Mouse (Mus musculus): ENCODE data around the gene Hist1h4a. TPM values are rescaled to one million over a fixed set of nuclear protein-coding genes. Genes with fewer than 3 reads are reported as not detected.

The Hist1h4a gene
- total RNA-seq (2023): 189 to 269 TPM (median 202 TPM) in 4 replicates

DNA sequence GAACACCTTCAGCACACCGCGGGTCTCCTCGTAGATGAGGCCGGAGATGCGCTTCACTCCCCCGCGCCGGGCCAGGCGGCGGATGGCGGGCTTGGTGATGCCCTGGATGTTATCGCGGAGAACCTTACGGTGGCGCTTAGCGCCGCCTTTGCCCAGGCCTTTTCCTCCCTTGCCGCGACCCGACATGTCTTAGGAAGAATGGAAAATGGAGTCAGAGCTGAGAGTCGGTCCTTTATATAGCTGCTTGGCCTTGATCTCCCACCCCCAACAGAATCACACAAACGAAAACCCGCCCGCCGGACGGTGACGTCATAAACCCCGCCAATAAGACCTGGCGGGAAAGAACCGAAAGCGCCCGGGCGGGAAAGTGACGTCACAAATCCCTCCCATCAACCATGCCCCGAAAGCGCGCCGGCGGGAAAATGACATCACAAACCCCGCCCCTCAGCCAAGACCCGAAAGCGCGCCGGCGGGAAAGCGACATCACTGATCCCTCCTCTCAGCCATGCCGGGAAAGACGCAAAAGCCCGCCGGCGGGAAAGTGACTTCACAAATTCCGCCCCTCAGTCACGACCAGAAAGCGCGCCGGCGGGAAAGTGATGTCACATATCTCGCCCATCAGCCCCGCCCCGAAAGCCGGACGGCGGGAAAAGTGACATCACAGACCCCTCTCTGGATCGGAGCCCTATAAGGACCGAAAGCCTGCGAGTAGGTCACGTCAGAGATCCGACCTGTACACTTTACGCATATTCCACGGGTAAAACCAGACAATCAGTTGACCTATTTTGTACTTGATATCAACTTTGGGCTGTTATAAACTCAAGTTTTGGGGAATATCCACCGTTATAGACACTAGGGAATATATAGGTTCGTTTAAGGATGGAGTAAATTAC, at the start of gene Hist1h4a:
Gene Hist1h4a, minus strand, starts transcription at position 259 of the 893 bp plus-strand sequence.

DNA sequence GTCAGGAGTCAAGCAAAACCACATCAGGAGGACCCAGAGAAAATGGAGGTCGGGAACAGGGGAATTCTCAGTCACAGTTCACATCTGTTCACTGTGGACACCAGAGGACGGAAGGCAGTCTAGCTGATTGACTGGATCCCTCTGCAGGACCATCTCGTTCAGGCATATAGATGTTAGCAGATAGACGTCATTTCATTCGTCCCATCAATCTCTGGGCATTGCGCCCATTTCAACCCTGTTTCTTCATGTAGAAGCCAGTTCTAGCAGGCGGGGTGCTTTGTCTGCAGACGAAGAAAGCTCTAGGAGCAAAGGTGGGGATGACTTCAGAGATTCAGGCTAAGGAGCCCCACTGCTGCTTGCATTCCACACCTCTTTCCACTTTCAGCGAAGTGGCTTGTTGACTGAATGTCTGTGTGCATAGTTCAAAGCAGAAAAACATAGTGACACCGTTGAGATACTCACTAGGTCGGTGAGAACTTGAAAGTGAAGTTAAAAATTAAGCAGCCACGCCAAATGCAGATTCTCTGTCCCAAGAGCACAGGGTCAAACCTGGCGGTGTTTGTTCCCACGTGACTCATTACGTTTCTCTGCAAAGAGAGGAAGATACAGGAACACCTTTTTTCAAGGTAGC, 45.5 kb upstream of the Hist1h4a start, which contains the start of gene Slc17a2:
Gene Slc17a2, plus strand, starts transcription at position 572 of the 631 bp plus-strand sequence.

DNA sequence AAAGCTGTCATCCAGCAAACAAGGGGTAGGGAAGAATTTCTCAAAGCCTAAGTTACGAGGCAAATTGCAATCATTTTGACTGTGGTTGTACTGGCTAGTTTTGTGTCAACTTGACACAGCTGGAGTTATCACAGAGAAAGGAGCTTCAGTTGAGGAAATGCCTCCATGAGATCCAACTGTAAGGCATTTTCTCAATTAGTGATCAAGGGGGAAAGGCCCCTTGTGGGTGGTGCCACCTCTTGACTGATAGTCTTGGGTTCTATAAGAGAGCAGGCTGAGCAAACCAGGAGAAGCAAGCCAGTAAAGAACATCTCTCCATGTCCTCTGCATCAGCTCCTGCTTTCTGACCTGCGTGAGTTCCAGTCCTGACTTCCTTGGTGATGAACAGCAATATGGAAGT, 8.6 kb upstream of the Hist1h4a start, which contains the start of gene Trim38:
Gene Trim38, plus strand, starts transcription at position 301 of the 400 bp plus-strand sequence.

DNA sequence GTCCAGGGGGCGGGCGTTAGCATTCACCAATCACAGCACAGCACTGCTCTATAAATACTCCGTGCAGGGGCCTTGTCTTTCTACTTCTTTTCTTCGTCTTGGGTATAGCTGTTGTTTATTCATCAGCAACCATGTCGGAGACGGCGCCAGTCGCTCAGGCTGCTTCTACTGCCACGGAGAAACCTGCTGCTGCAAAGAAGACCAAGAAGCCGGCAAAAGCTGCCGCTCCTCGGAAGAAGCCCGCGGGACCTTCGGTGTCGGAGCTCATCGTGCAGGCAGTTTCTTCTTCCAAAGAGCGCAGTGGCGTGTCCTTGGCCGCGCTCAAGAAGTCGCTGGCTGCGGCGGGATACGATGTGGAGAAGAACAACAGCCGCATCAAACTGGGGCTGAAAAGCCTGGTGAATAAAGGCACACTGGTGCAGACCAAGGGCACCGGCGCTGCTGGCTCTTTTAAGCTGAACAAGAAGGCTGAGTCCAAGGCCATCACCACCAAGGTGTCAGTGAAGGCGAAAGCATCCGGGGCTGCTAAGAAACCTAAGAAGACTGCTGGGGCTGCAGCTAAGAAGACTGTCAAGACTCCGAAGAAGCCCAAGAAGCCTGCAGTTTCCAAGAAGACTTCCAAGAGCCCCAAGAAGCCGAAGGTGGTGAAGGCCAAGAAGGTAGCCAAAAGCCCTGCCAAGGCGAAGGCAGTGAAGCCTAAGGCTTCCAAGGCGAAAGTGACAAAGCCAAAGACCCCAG, 2.7 kb upstream of the Hist1h4a start, which contains the start of gene Hist1h1a:
Gene Hist1h1a, plus strand, starts transcription at position 81 of the 738 bp plus-strand sequence.

GRCm38 (mm10) chr13:23761871-23762821, 1.1 kb upstream of the Hist1h4a start, which contains the start of gene Hist1h3a:
Hist1h3a (minus strand) TSS chr13:23762386.

GRCm38 (mm10) chr13:23756790-23757189, 4.2 kb downstream of the Hist1h4a start, which contains the start of gene Hist1h4b:
Hist1h4b (plus strand) TSS chr13:23757013.

GRCm38 (mm10) chr13:23752067-23752741, 8.8 kb downstream of the Hist1h4a start, which contains the start of gene Hist1h3b:
Hist1h3b (plus strand) TSS chr13:23752267.

DNA sequence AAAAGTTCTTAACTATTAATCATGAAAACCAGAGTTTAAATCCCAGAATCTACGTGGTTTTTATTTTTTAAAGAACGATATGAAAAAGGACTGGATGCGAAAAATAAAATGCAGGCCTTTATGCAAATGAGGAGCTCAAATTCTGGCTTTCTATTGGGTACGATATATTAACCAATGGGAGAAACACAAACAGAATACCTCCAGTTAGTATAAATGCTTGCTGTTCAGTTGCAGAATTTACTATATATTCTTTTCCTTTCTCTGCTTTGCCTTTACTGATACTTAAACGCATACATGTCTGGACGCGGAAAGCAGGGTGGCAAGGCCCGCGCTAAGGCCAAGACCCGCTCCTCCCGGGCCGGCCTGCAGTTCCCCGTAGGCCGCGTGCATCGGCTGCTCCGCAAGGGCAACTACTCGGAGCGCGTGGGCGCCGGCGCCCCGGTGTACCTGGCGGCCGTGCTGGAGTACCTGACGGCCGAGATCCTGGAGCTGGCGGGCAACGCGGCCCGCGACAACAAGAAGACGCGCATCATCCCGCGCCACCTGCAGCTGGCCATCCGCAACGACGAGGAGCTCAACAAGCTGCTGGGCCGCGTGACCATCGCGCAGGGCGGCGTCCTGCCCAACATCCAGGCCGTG, 10.1 kb downstream of the Hist1h4a start, which contains the start of gene Hist1h2ab:
Gene Hist1h2ab, plus strand, starts transcription at position 288 of the 639 bp plus-strand sequence.

DNA sequence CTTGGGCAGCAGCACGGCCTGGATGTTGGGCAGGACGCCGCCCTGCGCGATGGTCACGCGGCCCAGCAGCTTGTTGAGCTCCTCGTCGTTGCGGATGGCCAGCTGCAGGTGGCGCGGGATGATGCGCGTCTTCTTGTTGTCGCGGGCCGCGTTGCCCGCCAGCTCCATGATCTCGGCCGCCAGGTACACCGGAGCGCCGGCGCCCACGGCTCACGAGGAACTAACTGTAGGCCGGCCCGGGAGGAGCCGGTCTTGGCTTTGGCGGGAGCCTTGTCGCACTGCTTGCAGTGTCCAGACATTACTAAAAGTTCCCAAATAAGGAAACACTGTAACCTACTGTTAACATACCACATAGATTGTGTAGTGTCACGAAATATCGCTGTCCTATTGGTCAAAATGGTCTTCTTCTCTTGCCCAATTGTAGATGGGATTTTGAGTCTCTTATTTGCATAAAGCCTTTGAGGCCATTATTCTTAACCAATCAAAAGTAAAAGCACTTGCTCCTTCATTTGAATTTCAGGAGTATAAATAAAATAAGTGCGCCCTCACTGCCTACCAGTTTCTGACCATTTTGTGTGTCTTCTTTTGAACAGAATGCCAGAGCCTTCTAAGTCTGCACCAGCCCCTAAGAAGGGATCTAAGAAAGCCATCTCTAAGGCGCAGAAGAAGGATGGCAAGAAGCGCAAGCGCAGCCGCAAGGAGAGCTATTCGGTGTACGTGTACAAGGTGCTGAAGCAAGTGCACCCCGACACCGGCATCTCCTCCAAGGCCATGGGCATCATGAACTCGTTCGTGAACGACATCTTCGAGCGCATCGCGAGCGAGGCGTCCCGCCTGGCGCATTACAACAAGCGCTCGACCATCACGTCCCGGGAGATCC, 14.6 kb downstream of the Hist1h4a start, which contains the start of gene Hist1h2bb:
Gene Hist1h2bb, plus strand, starts transcription at position 534 of the 880 bp plus-strand sequence.

GRCm38 (mm10) chr13:23745381-23746161, 15.5 kb downstream of the Hist1h4a start, which contains the start of gene Hist1h3c:
Hist1h3c (minus strand) TSS chr13:23745602.

GRCm38 (mm10) chr13:23738677-23739068, 22.4 kb downstream of the Hist1h4a start, which contains the start of gene Hist1h1c:
Hist1h1c (plus strand) TSS chr13:23738808.

Other genes with a start within 250 kb of the Hist1h4a start
- gene Hist1h4h, start 230.2 kb downstream of the Hist1h4a start, total RNA-seq (2023): 312 to 413 TPM (median 355 TPM) in 4 replicates
- 8.2 to 18.3 TPM (median 14.4 TPM) in 4 replicates for gene Hist1h2af, start 227.3 kb downstream of the Hist1h4a start, total RNA-seq (2023)
- gene Hist1h3g, start 225.8 kb downstream of the Hist1h4a start, total RNA-seq (2023): 4.0 to 5.5 TPM (median 4.9 TPM) in 3 of 4 replicates, not detected in the other
- 9.7 to 15.7 TPM (median 11.4 TPM) in 4 replicates for gene Hist1h2bh, start 217.8 kb downstream of the Hist1h4a start, total RNA-seq (2023)
- gene Hist1h3f, start 217.2 kb downstream of the Hist1h4a start, total RNA-seq (2023): 116 to 135 TPM (median 127 TPM) in 4 replicates
- 64.1 to 86.2 TPM (median 72.6 TPM) in 4 replicates for gene Hist1h4f, start 209.6 kb downstream of the Hist1h4a start, total RNA-seq (2023)
- 20.7 to 25.2 TPM (median 22.9 TPM) in 4 replicates for gene Hist1h1d, start 208.0 kb downstream of the Hist1h4a start, total RNA-seq (2023)
- 302 to 339 TPM (median 312 TPM) in 4 replicates for gene Hist1h3e, start 198.9 kb downstream of the Hist1h4a start, total RNA-seq (2023)
- gene Hist1h2ae, start 190.0 kb downstream of the Hist1h4a start, total RNA-seq (2023): 20.2 to 28.2 TPM (median 23.3 TPM) in 4 replicates
- gene Hist1h2bg, start 189.8 kb downstream of the Hist1h4a start, total RNA-seq (2023): 455 to 535 TPM (median 493 TPM) in 4 replicates
- 223 to 279 TPM (median 234 TPM) in 4 replicates for gene Hist1h2bf, start 187.0 kb downstream of the Hist1h4a start, total RNA-seq (2023)
- gene Hist1h2ad, start 186.8 kb downstream of the Hist1h4a start, total RNA-seq (2023): 18.6 to 61.8 TPM (median 42.9 TPM) in 4 replicates
- gene Hist1h3d, start 185.5 kb downstream of the Hist1h4a start, total RNA-seq (2023): 33.1 to 41.7 TPM (median 35.9 TPM) in 4 replicates
- 149 to 174 TPM (median 170 TPM) in 4 replicates for gene Hist1h4d, start 179.6 kb downstream of the Hist1h4a start, total RNA-seq (2023)
- 31.4 to 39.8 TPM (median 37.8 TPM) in 4 replicates for gene Hist1h2be, start 140.1 kb downstream of the Hist1h4a start, total RNA-seq (2023)
- gene Hist1h1e, start 138.7 kb downstream of the Hist1h4a start, total RNA-seq (2023): 317 to 365 TPM (median 333 TPM) in 4 replicates
- gene Hist1h2ac, start 77.3 kb downstream of the Hist1h4a start, total RNA-seq (2023): 9.3 to 10.9 TPM (median 9.8 TPM) in 4 replicates
- gene Hist1h2bc, start 77.0 kb downstream of the Hist1h4a start, total RNA-seq (2023): 16.6 to 23.0 TPM (median 18.7 TPM) in 4 replicates
- gene Hist1h1t, start 65.4 kb downstream of the Hist1h4a start, total RNA-seq (2023): 0.67 to 1.3 TPM in 2 of 4 replicates, not detected in the others
- gene Hist1h4c, start 62.8 kb downstream of the Hist1h4a start, total RNA-seq (2023): 174 to 205 TPM (median 189 TPM) in 4 replicates
- gene Hfe, start 50.4 kb downstream of the Hist1h4a start, total RNA-seq (2023): 0.48 to 1.5 TPM (median 1.1 TPM) in 4 replicates
- gene Hist1h1c, start 22.4 kb downstream of the Hist1h4a start, total RNA-seq (2023): 857 to 1,008 TPM (median 880 TPM) in 4 replicates
- gene Hist1h3c, start 15.6 kb downstream of the Hist1h4a start, total RNA-seq (2023): 9.0 to 14.7 TPM (median 11.7 TPM) in 4 replicates
- 65.5 to 82.0 TPM (median 72.9 TPM) in 4 replicates for gene Hist1h2bb, start 14.5 kb downstream of the Hist1h4a start, total RNA-seq (2023)
- 38.9 to 112 TPM (median 74.0 TPM) in 4 replicates for gene Hist1h2ab, start 10.1 kb downstream of the Hist1h4a start, total RNA-seq (2023)
- gene Hist1h3b, start 9.0 kb downstream of the Hist1h4a start, total RNA-seq (2023): 29.5 to 64.1 TPM (median 35.4 TPM) in 4 replicates
- 81.8 to 123 TPM (median 110 TPM) in 4 replicates for gene Hist1h4b, start 4.2 kb downstream of the Hist1h4a start, total RNA-seq (2023)
- gene Hist1h3a, start 1.2 kb upstream of the Hist1h4a start, total RNA-seq (2023): 385 to 444 TPM (median 390 TPM) in 4 replicates
- 35.5 to 38.6 TPM (median 37.0 TPM) in 4 replicates for gene Hist1h1a, start 2.4 kb upstream of the Hist1h4a start, total RNA-seq (2023)
- gene Trim38, start 8.7 kb upstream of the Hist1h4a start, total RNA-seq (2023): not detected in 4 replicates
- not detected in 4 replicates for gene Slc17a2, start 45.8 kb upstream of the Hist1h4a start, total RNA-seq (2023)
- not detected in 4 replicates for gene Slc17a3, start 78.2 kb upstream of the Hist1h4a start, total RNA-seq (2023)
- not detected in 4 replicates for gene Slc17a1, start 106.5 kb upstream of the Hist1h4a start, total RNA-seq (2023)
- not detected in 4 replicates for gene Slc17a4, start 153.8 kb upstream of the Hist1h4a start, total RNA-seq (2023)
- gene Hist1h2ba, start 172.9 kb upstream of the Hist1h4a start, total RNA-seq (2023): not detected in 4 replicates
- not detected in 4 replicates for gene Hist1h2aa, start 173.2 kb upstream of the Hist1h4a start, total RNA-seq (2023)
- not detected in 4 replicates for gene Scgn, start 230.0 kb upstream of the Hist1h4a start, total RNA-seq (2023)

Data from B cell, adult 62 days (primary cell).